Mouse (Mus musculus): ENCODE measurements around the gene Nlrp9c. TPM values are rescaled to one million over a fixed set of nuclear protein-coding genes. Genes with fewer than 3 reads are reported as not detected.
A peak's percentile ranks its signal among the peaks of the same experiment; 100 is the strongest.
"Not testable (repeated sequence)": the region's sequence is repeated elsewhere in the genome, so short reads cannot be mapped to it uniquely, and the experiment has no call there.

The Nlrp9c gene
- not detected for total RNA-seq (2021)
- long read RNA-seq, experiment 1, result 0 reads
- long read RNA-seq, experiment 2, result 0 reads

GRCm38 (mm10) chr7:26403600-26403999 is at the start of gene Nlrp9c:
TSS of gene Nlrp9c (minus strand) at chr7:26403700.
- DNase-seq, result not testable (repeated sequence)

GRCm38 (mm10) chr7:26434813-26435212 is 31.3 kb upstream of the Nlrp9c start, which contains the start of gene Nlrp4a:
TSS of gene Nlrp4a (plus strand) at chr7:26435113.
- DNase-seq, result no peak

- not testable (repeated sequence) for DNase-seq
Measured at GRCm38 (mm10) chr7:26391811-26392210, 11.7 kb downstream of the Nlrp9c start.

- not testable (repeated sequence) for DNase-seq
Measured at GRCm38 (mm10) chr7:26391137-26391536, 12.4 kb downstream of the Nlrp9c start.

- DNase-seq, result not testable (repeated sequence)
Measured at GRCm38 (mm10) chr7:26386691-26387090, 16.8 kb downstream of the Nlrp9c start.

GRCm38 (mm10) chr7:26380807-26381206 is 22.7 kb downstream of the Nlrp9c start:
- no peak for DNase-seq

- not testable (repeated sequence) for DNase-seq
Measured at GRCm38 (mm10) chr7:26373221-26373620, 30.3 kb downstream of the Nlrp9c start.

DNA sequence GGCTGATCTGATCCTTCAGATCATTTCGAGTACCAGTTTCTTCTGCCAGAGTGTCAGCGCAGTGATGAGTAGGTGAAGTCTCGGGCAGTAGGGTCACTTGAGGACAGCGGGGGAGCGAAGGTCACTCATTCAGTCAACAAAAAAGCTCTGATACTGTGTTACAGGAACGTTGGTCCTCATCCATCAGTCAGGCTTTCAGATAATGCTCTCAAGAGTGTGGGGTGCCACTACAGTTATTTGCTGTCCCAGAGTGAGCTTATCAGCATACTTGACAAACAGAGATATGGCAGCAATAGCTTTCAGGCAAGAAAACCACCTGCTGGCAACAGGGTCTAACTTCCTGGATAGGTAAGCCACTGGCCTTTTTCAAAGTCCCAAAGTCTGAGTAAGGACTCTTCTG is 46.8 kb downstream of the Nlrp9c start:
- not testable (repeated sequence) for DNase-seq

DNA sequence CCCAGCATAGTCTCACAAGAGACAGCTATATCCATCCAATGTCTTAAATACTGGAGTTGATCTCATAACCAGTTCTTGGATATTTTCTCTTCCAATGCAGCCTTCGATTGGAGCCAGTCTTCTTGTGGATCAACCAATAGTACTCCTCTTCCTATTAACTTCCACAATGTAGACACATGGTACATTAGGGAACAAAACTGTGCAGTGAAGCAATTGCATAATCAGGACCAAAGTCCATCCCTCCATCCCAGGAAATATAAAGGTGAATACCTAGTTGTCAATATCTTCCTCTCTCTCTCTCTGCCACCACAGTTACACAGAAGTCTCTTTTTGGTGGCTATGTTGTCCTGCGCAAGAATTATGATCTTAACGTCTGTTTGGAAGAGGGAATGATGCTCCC is 51.2 kb downstream of the Nlrp9c start:
- not testable (repeated sequence) for DNase-seq

- DNase-seq, result not testable (repeated sequence)
Measured at GRCm38 (mm10) chr7:26350177-26350576, 53.3 kb downstream of the Nlrp9c start.

DNA sequence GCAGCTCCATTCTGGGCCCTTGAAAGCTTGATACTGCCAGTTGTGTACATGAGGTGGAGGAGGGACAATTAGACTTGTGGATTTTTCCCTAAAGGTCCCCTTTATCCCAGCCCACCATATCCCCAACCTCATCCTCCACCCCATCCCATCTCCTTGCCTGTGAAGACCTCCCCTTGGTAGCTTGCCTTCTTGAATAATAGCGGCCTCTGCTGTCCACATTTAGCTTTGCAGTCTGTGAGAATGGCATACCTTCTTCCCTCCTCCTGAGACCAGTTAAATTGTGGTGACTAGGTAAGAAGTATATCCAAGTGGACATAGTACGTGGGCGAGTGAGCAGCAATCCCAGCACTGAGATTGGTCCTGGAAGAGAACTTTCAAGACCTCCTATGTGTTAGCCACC is 83.1 kb downstream of the Nlrp9c start:
- peak in 1 of 2 experiments; percentile 7 for DNase-seq

DNA sequence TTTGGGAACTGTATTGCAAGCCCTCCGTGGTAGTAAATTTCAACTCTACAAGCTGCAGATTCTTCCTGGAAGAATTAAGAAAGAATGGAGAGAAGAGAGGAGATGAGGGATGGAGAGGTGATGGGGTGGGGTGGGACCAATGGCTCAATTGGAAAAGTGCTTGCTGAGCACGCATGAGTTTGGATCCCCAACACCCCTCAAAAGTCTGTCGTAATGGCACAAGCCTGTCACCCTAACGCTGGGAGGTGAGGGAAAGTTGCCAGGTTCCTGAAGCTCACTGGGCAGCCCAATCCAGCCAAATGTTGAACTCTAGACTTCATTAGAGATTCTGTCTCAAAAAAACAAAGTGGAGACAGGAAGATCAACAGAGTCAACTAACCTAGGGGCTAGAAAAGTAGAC is 87.7 kb downstream of the Nlrp9c start:
- not testable (repeated sequence) for DNase-seq

- not testable (repeated sequence) for DNase-seq
Measured at GRCm38 (mm10) chr7:26315194-26315593, 88.3 kb downstream of the Nlrp9c start.

- not testable (repeated sequence) for DNase-seq
Measured at GRCm38 (mm10) chr7:26311786-26312185, 91.7 kb downstream of the Nlrp9c start.

DNA sequence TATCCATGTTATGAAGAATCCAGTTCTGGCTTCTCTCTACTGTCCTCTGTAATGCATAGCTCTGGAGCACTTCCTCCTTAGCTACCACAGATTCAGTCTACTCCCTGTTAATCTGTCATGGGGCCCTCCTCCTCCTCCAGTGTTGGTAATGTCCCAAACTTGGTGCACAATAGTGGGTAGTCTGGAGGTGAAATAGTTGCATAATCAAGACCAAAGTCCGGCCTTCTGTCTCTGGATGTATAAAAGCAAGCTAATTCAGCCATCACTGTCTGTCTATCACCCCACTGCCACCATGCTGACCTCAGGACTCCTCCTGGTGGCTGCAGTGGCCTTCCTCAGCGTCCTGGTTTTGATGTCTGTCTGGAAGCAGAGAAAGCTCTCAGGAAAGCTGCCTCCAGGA is 96.6 kb downstream of the Nlrp9c start, which contains the start of gene Cyp2a4:
TSS of gene Cyp2a4 (plus strand) at position 244 of the 400 bp plus-strand sequence.
- not testable (repeated sequence) for DNase-seq

DNA sequence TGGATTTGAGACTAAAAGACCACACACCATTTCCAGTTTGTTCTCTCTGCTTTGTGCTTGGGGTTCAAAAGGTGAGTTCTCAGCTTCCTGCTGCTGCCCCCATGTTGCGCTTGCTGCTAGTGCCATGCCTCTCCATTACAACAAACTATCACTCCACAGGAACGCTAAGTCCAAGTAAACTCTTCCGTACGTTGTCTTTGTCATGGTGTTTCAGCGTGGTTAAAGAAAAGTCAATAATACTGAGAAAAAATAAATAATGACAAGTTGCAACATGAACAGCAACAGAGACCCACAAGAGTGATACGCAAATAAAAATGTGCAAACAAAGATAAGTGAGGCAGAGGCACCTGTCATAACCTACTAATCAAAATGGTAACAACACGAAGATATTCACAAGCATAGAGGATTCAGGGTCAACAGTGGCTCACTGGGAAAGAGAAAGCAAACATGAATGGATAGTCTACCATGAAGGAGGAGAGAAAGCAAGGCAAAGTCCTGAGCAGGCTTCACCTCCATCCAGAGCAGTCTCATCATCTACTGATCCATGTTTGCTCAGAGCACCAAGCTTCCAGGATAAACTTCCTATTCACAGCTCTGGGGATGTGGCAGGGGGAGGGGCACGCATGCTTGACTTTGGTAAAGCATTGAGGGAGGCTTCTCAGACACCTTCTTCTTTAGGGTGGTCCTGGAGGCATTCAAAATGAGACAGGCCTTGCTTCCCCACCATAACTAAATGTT is 99.9 kb downstream of the Nlrp9c start:
- DNase-seq, result not testable (repeated sequence)

Other genes starting within 250 kb of the Nlrp9c start
- not detected for gene Cyp2b9, start 230.3 kb downstream of the Nlrp9c start, total RNA-seq (2021)
- gene Vmn1r184, start 143.4 kb downstream of the Nlrp9c start, total RNA-seq (2021), result not detected
- under 1 TPM in 1 of 2 experiments, not detected in 1; 0.18 TPM for gene Cyp2a4, start 96.5 kb downstream of the Nlrp9c start, total RNA-seq (2021)
- not detected for gene Nlrp4a, start 31.4 kb upstream of the Nlrp9c start, total RNA-seq (2021)
- not detected for gene Nlrp9a, start 131.3 kb upstream of the Nlrp9c start, total RNA-seq (2021)
- gene Vmn1r185, start 214.8 kb upstream of the Nlrp9c start, total RNA-seq (2021), result not detected